Mouse (Mus musculus) neural tube, embryonic 10.5 days (tissue): Measurements from ENCODE around the gene Zfp110.
"Not testable (repeated sequence)": the region's sequence is repeated elsewhere in the genome, so short reads cannot be mapped to it uniquely, and the experiment has no call there.

Experiments
- DNase-seq: peaks from one replicate; pipeline ENCODE4 v3.0.0-alpha.2; 2017; ENCODE audit warnings: low spot score; ENCODE audit errors: extremely low spot score

The Zfp110 gene

GRCm38 (mm10) chr7:12834162-12835120 is at the start of gene Zfp110:
Zfp110 (plus strand) TSS chr7:12834761.
- DNase-seq = peak; percentile 89

DNA sequence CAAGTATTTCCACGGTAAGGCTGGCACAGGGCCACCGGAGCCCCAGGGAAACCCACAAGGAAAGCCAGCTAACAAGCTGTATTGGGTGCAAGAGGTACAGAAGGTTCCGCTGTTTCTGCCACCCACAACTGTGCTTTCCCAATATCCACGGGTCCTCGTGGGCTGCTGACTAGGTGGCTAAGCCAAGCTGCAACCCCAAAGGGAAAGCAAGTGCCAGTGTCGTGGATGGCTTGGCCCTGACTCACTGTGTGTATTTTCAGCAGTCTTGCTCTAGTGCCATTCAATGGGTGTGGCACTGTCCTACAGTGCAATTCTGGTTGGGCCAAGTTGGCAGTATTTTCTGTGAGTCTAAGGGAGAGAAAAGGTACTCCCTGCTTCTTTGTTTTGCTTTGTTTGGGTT is 47.2 kb upstream of the Zfp110 start:
- DNase-seq = no peak

GRCm38 (mm10) chr7:12788025-12788424 is 46.5 kb upstream of the Zfp110 start:
- DNase-seq = no peak

- not testable (repeated sequence) for DNase-seq
These were observed 41.9 kb upstream of the Zfp110 start for GRCm38 (mm10) chr7:12792624-12793023.

- no peak for DNase-seq
These were observed 36.6 kb upstream of the Zfp110 start for GRCm38 (mm10) chr7:12797971-12798370.

GRCm38 (mm10) chr7:12799554-12799953 is 35.0 kb upstream of the Zfp110 start:
- DNase-seq = no peak

- DNase-seq = peak; percentile 82
These were observed 31.5 kb upstream of the Zfp110 start, which contains the start of gene Zscan18 for GRCm38 (mm10) chr7:12802866-12803726. Zscan18 (minus strand) TSS chr7:12803635.

- no peak for DNase-seq
These were observed 30.9 kb upstream of the Zfp110 start for GRCm38 (mm10) chr7:12803727-12804071.

- no peak for DNase-seq
These were observed 19.0 kb upstream of the Zfp110 start for GRCm38 (mm10) chr7:12815566-12815965.

GRCm38 (mm10) chr7:12818521-12819295 is 15.9 kb upstream of the Zfp110 start, which contains the start of gene Zfp329:
Zfp329 (minus strand) TSS chr7:12818858.
- DNase-seq = peak; percentile 92

DNA sequence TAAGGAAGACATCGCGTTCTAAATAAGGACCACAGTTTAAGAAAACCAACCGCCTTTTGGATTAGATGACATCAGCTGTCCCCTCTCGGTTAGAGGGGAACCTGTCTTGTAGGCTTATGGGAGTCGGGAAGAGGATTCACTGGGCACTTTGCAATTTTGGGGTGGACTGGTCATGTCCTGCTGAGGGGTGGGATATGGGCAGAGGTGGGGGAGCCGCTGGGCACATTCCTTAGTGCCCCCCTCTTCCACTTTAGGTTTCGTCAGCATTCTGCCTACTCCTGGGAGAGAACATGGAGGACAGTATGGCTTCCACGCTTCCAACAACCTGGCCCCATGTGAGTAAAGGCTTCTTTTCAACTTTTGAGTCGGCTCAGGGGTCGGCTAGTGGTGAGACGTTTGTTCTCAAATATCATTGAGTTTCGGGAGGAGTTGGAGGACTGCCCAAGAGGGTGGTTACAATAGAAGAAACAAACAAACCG is 671 bp downstream of the Zfp110 start:
- no peak for DNase-seq

DNA sequence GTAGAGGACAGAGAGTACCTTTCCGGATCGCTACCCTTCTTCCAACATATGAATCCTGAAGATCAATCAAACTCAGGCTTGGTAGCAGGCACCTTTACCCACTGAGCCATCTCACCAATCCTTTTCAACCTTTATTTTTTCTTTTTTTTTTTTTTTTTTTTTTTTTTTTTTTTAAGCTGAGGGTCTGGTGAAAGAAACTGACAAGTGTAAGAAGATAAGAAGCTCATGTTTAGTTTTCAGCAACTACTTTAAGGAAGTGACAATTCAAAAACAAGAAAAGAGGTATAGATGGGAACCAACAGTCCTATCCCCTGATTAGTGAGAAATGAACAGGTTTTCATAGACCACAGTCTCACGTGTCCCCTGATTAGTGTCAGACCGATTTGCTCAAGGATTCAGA is 1.2 kb downstream of the Zfp110 start:
- no peak for DNase-seq

- no peak for DNase-seq
These were observed 39.7 kb downstream of the Zfp110 start for GRCm38 (mm10) chr7:12874301-12874700.

DNA sequence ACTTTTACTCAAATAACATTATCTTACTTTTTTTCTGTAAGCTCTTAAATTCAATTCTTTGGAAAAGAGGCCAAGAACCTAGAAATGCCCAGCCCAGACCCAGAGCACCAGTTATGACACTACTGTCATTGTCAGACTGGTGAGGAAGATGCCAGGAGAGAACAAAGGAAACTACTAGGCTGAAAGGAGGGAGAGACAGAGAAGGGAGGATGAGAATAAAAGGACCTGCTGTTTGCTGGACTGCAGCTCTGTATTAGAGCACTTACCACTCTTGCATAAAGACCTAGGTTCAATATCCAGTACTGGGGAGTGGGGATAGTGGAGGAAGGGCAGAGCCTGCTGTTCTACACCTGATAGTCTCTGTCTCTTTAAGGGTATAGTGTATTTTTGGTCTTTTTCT is 45.5 kb downstream of the Zfp110 start:
- DNase-seq = no peak

DNA sequence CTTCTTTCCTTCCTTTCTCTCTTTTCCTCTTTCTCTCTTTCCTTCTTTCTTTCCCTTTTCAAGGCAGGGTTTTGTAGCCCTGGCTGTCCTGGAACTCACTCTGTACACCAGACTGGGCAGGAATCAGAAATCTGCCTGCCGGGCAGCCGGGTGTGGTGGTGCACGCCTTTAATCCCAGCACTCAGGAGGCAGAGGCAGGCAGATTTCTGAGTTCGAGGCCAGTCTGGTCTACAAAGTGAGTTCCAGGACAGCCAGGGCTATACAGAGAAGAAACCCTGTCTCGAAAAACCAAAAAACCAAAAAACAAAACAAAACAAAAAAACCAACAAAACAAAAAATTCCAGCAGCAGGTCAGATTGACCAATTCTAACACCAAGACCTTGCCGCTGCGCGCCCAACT is 45.9 kb downstream of the Zfp110 start:
- DNase-seq = not testable (repeated sequence)

DNA sequence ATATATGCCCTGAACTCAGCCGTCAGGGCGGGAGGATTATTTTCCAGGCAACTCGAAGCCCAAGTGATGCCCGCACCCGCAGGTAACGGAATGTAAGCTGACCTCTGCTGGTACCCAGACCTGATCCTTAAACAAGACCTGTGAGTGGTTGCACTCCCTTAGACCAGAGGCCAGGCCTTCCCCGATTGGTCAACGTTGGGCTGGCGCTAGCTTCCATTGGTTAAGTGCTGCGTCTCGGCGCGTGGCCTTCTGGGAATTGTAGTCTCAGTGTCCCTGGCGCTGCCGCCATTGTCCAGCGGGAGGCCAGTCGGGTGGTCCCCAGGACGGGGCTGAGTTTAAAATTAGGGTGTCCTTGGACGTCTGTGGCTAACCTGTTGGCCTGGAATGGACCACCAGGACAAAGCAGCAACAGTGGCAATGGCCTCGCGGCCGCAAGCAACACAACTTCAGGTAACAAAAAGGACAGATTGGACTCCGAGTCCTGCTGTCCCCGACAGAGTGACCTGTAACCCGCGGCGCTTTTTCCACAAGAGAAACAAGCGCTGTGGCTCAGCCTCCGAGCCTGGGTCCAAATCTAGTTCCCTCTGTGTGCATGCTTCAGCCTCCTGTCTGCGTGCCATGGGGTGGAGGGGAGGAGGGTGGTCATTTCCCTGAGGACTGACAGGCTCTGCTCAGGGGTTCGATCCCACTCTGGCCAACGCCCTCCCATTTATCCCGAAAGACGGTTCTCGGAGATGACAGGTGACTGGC is 46.5 kb downstream of the Zfp110 start, which contains the start of gene Zfp128:
Zfp128 (plus strand) TSS at position 267 of the 750 bp plus-strand sequence.
- DNase-seq = peak; percentile 91

DNA sequence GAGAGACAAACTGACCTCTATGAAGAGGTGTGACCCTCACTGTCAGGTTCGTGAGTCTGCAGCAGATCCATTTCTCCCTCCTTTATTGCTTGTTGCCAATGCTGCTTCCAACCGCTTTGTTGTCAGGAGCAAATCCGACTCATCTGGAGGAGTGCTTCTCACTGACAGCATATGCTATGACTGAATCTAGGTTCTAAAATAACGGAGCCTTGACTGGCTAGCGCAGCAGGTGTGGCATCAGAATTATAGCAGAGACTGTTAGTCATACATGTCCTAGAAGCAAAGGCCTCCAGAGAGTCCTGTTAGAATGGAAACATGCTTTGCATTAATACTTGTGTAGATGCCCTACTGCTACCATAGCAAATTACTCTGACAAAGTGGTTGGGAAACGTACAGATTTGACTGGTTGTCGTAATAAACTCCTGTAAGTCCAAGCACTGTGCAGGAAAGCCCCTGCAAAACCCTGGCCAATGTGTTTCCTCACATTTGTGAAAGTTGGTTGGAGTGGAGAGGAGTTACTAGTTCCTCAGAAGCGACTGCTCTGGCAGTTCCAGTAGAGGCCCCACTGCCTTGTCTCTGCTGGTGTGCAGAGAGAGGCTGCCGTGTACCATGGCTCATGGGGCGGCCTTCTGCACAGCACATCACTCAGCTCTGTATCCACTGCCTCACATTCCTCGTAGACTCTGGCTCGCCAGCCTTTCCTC is 52.2 kb downstream of the Zfp110 start:
- DNase-seq = no peak

GRCm38 (mm10) chr7:12887585-12887984 is 53.0 kb downstream of the Zfp110 start:
- no peak for DNase-seq

- no peak for DNase-seq
These were observed 56.4 kb downstream of the Zfp110 start for GRCm38 (mm10) chr7:12890928-12891327.

GRCm38 (mm10) chr7:12891334-12891733 is 56.8 kb downstream of the Zfp110 start:
- DNase-seq = no peak
